Mouse (Mus musculus) cerebellum, adult (tissue): ENCODE results near the gene Gm4858.
A peak's percentile ranks its signal among the peaks of the same experiment; 100 is the strongest.
"Not testable (repeated sequence)": the region's sequence is repeated elsewhere in the genome, so short reads cannot be mapped to it uniquely, and the experiment has no call there.

Experiments
- ATAC-seq: cut with Nextera tagmentation; 2 replicates; pipeline ENCODE4 v1.9.2; 2017; ENCODE audit warnings: mild to moderate bottlenecking, moderate library complexity, mixed read lengths; ENCODE audit not compliant: insufficient number of reproducible peaks, low FRiP score, low TSS enrichment

The Gm4858 gene

DNA sequence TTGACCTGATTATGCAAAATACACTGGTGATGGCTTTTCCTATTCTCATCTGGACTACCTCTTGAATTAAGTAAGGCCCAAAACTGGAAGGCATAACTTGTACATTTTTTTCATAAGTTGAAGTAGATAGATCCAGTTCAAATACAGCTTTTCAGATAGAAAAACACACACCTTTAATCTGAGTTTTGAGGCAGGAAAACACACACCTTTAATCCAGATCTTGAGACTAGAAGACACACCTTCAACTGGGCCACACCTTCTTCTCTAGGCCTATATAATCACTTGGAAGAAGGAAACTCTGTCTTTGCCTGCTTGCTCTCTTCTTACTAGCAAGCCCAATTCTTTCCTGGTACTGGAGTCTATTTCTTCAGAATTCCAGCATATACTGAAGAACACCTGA lies at the start of gene Gm4858:
Gene Gm4858 (plus strand): TSS at position 301 of the 400 bp plus-strand sequence.
- not testable (repeated sequence) for ATAC-seq

DNA sequence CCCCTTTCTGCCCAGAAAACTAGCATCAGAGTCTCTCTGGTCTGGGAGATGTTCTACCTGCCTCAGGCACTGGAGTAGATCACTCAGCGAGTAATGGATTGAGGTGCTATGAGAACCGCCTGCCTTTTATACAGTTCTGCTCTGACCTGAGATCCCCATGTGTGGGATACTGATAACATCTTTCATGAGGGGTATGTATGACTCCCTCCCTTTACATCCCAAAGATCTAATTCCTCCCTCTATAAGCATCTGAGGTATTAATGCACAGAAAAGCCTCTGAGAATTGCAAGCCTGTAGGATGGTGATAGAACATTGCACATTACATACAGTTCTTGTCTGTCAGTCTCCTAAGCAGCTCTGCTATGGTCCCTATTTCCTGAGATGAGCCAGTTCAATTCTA lies 49.7 kb upstream of the Gm4858 start, which contains the start of gene Lce1m:
Gene Lce1m (minus strand): TSS at position 101 of the 400 bp plus-strand sequence.
- ATAC-seq, result no peak

DNA sequence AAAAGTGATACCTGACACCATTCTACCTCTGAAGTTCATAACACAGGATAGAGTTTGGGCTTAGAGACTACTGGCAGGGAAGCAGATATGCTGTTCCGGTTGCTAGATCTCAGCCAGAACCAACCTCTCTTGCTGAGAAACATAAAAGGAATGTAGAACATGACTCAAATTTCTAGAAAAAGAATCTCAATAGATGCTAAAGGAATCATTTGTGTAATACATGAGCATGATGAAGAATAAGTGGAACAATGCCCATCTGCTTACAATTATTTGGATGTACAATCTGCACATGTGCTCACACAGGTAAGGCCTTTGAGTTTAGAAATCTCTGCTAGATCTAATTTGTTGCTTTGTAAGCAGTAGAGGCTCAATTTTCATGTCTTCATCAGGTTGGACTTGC lies 47.5 kb upstream of the Gm4858 start:
- no peak for ATAC-seq

DNA sequence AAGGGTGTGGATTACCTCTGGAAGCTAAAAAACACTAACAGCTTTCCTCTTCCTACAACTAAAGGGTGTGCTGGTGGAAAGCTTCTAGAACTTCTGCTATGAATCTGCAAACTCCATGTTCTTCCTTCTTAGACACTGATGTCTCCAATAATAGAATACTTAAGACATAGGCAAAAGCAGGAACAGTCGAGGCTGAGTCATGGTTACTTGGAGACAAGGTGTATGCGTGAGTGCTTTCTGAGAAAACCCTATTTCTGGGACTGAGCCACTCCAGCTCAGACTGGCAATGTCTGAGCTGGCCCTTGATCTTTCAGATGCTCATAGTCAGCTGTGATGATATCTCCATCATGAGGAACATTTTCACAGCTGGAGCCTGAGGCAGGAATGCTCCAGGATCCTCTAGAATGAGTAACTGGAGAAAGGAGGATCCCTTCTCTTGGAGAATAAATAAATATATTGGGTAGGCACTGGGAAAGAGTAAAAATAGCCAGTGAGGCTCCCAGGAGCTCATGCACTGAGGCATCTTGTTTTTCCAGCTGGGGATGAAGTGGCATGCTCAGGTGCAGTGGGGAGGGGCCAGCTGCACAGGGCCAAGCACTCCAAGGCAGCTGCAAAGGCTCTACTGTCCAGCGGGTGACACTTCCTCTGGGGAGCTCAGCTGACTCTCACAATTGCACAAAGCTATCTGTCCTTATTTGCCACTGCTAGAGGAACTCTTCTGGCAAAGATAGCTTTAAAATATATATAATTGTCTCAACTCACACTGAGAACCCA lies 45.0 kb upstream of the Gm4858 start:
- no peak for ATAC-seq

DNA sequence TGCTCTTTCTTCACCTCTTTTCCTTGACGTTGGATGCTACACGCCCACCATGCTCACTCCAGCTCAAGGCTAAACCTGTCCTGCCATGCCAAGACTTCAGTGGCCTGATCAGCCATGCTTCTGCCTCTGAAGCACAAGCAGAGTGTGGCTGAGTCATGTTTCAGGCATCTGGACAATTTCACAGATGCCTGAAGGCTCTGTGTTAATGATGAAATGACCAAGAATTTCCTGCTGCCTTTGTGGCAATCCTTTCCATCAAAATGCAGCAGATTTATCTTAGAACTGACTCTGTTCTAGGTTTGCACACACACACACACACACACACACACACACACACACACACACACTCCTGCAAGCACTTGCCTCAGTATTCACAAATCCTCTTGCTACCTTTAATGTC lies 43.1 kb upstream of the Gm4858 start:
- no peak for ATAC-seq

DNA sequence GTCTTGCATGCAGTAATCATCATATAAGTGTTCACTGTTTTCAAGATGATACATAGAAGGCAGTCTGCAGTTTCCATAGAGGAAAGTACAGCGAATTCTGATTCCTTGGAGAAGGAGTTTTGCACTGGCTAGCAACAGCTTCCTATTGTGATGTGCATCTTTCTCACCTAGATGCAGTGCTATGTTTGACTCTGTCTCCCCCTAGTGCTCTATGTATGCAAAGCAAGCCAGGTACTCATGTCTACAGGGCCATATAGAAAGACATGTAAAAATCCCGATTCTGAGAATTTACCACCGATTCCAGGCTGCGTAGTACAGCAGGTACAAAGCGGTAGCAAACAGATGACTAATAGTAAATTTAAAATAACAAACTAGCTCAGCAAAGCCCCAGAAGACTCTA lies 37.2 kb upstream of the Gm4858 start:
- ATAC-seq, result peak; percentile 82; the same call in 1 of the 2 replicates

DNA sequence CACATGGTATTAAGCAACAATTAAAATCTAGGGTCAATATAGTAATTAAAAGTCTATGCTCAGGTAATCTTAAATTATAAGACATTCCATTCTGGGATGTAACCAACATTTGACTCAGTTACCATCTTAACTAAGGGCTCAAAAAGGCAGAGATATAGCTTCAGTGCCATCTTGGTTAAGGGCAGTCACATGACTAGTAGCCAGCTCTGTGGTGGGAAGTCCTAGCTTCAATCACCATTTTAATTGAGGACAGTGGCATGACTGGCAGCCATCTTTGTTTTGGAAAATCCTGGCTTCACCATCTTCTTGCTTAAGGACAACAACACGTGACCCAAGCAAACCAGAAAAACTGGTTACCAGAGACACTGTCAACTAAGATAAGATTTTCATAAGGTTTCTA lies 18.4 kb upstream of the Gm4858 start:
- no peak for ATAC-seq

DNA sequence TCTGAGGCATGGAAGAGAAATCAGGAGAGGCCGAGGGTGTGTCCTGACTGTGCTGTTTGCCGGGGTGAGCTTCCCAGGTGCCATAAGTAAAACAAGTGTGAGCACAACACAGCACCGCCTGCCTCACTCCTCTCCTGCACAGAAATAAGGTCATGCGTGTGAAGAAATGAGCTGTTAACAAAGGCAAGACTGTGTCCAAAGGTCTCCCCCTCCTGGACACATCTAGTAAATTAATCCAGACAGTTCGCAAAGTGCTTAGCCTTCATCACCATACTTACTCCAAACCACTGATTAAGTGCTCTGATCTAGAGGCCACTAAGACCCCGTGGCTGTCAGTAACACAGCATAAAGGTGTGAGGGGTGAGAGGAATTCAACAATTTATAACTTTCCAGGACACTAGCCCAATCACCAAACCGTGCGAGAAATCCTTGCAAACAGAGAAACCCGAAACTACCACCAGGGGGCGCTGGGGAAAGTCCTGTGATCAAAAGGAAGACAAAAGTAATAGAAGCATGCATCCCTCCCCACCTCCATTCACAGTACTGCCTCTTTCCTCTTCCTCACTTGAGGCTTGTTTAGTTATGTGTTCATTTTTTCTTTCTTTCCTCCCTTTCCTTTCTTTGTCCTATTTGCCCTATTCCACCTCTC lies 15.7 kb upstream of the Gm4858 start:
- ATAC-seq, result no peak

DNA sequence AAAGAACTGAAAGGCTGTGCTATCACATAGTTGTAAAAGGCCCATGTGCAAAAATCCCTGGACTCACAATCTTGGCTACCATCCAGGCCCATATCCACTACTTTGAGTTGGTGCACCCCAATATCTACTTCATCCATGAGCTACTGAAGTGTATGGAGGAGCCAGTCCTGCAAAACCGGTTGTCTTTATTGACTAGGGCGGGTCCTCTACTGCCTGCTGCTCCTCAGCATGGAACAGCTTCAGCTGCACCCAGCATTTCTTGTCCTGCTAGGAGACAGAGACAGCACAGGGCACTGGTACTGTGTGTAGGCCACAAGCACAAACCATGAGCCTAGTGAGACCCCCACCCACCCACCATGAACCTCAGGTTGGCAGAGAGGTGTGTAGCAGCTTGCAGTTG lies 18.0 kb downstream of the Gm4858 start:
- ATAC-seq, result no peak

DNA sequence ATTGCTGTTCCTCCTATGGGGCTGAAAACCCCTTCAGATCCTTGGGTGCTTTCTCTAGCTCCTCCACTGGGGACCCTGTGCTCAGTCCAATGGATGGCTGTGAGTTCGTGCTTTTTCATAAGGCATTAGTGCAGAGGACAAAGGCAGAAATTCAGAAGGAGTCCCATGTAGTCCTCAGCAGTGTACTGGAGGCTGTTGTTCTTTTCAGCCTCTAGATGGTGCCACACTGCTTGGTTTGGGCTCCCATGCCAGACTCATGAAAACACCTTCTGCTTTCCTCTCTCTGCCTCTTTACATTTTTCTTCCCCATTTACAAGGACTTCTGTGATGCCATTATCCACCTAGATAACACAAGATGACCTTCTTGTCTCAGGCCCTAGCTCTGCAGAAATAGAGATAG lies 25.0 kb downstream of the Gm4858 start:
- not testable (repeated sequence) for ATAC-seq

DNA sequence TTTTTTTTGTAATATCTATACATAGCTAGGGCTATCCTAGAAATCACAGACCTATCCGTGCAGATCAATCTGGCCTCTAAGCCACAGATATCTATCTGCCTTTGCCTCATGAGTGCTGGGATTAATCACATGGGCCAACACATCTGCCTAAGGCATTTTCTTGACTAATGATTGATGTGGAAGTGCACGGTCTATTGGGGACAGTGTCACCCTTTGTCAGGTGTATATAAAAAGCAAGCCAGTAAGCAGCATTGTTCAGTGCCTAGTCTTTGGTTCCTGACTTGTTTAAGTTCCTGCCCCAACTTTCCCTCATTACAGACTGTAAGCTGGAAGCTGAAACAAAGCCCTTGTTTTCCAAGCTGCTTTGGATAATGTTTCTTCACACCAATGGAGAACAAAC lies 27.8 kb downstream of the Gm4858 start:
- ATAC-seq, result no peak

DNA sequence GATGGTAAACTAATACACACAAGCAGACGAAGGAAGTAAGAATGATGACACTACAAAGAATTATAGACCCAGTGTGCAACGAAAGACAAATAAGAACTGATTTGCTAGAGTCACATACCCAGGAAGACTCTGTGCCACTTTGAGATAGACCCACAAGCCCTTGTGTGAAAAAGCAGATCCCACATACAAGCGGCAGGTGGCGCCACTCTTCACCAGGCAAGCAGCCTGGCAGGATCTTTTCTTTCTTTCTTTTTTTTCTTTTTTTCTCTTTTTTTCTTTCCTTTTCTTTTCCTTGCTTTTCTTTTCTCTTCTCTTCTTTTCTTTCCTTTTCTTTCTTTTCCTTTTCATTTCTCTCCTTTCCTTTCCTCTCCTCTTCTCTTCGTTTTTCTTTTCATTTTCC lies 43.0 kb downstream of the Gm4858 start:
- ATAC-seq, result no peak

DNA sequence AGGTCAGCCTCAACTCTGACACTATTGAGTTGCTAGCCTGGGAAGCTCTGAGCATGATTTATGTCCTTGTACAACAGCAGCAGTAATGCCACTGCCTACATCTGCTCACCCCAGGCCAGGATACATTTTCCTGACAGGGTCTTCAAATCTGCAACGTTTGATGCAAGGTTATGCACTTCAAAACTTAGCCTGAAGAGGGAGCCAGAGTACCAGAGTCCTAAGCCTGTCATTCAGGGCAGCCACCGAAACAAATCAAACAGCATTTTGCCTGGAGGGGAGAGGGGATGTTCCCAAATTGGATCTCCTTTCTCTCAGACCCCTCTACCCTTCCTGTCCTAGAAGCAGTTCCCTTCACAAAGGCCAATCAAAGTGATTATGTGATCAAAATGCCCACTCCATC lies 45.9 kb downstream of the Gm4858 start:
- ATAC-seq, result no peak

DNA sequence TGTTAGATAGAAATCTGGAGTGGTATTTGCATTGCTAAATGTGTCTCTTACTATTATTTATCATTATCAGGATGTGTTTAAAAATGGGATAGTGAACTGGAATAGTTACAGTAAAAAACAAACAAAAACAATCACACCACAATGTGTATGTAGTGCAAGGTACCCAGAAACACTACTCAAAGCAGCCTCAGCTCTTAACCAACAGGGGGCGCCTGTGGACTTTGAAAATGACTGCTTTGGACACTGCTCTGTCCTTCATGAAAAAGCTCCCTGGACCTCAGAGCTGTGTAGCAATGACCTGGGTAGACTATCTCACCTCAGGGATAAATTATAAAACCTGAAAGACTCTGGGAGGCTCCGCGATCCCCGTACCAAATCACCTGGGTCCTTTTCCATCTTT lies 50.5 kb downstream of the Gm4858 start:
- ATAC-seq, result no peak
